Mouse (Mus musculus): Measurements from ENCODE around the gene Rrm1. TPM values are rescaled to one million over a fixed set of nuclear protein-coding genes. Genes with fewer than 3 reads are reported as not detected.

The Rrm1 gene
- polyA plus RNA-seq (2014; fragmentation: Illumina TruSeq; extraction: RNeasy Lipid Tissue Mini Kit (QIAGEN cat#74804); ENCODE audit: low read depth, low replicate concordance) = 12.9 TPM

DNA sequence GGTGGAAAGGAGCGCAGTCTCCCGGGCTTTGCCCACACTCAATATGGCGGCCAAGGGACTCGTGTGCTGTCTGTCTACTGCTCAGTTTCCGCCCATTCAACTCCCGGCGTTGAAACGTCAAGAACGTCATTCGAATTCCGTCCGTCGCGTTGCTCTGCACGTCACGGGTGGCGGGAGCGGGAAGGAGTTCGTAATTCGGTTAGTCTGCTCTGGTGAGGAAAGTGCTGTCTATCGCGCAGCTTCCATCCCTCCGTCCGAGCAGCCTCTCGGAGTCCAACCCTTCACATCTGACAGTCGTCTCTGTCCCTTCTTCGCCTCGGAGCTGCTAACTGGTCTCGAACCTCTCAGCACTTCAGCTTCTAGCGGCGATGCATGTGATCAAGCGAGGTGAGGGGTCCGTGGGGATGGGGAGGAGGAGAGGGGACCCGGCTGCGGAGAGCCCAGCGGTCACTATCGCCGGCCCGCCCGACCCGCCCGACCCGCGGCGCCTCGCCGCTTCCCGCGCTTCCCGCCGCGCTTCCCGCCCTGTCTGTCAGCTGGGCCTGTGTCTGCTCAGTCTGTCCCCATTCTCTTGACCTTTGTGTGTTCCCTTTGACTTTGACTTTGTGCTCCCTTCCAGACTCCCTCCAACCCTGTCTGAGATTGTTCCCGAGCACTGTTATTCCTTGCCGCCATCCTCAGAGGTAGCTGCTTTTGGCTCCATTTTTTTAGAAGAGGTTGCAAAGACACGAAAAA is at the start of gene Rrm1:
Rrm1 (plus strand) TSS at position 39 of the 735 bp plus-strand sequence.

DNA sequence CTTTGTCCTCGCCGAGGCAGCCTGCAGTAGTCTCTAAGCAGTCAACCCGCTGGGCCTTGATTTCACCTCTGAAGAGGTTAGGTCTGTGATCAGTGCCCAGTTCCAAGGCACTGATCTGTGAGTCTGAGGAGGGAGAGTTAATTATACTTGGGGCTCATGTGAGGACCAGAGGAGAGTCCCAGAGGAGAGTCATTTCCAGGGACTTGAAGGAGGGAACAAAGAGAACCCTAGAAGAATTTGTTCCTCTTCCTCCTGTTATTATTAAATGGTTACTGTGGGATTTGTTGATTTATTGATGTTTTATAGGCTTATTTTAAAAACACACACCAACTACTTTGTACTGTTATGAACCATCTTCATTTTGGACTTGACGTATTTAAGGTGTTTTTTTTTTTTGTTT is 40.1 kb downstream of the Rrm1 start, which contains the start of gene Olfr543:
Olfr543 (minus strand) TSS at position 101 of the 400 bp plus-strand sequence.

GRCm38 (mm10) chr7:102488161-102488560 is 46.7 kb downstream of the Rrm1 start, which contains the start of gene Olfr544:
Gene Olfr544 (minus strand): TSS chr7:102488313.

GRCm38 (mm10) chr7:102499473-102499872 is 58.0 kb downstream of the Rrm1 start, which contains the start of gene Olfr545:
Gene Olfr545 (minus strand): TSS chr7:102499573.

Other genes with a start within 250 kb of the Rrm1 start
- gene Nup98, start 231.5 kb upstream of the Rrm1 start, polyA plus RNA-seq (2014; fragmentation: Illumina TruSeq; extraction: RNeasy Lipid Tissue Mini Kit (QIAGEN cat#74804); ENCODE audit: low read depth, low replicate concordance) = 17.3 TPM
- gene Pgap2, start 231.5 kb upstream of the Rrm1 start, polyA plus RNA-seq (2014; fragmentation: Illumina TruSeq; extraction: RNeasy Lipid Tissue Mini Kit (QIAGEN cat#74804); ENCODE audit: low read depth, low replicate concordance) = 72.1 TPM
- 22.6 TPM for gene Rhog, start 185.6 kb upstream of the Rrm1 start, polyA plus RNA-seq (2014; fragmentation: Illumina TruSeq; extraction: RNeasy Lipid Tissue Mini Kit (QIAGEN cat#74804); ENCODE audit: low read depth, low replicate concordance)
- gene Stim1, start 173.9 kb upstream of the Rrm1 start, polyA plus RNA-seq (2014; fragmentation: Illumina TruSeq; extraction: RNeasy Lipid Tissue Mini Kit (QIAGEN cat#74804); ENCODE audit: low read depth, low replicate concordance) = 14.8 TPM
- gene Olfr543, start 40.0 kb downstream of the Rrm1 start, polyA plus RNA-seq (2014; fragmentation: Illumina TruSeq; extraction: RNeasy Lipid Tissue Mini Kit (QIAGEN cat#74804); ENCODE audit: low read depth, low replicate concordance) = not detected
- not detected for gene Olfr544, start 46.6 kb downstream of the Rrm1 start, polyA plus RNA-seq (2014; fragmentation: Illumina TruSeq; extraction: RNeasy Lipid Tissue Mini Kit (QIAGEN cat#74804); ENCODE audit: low read depth, low replicate concordance)
- gene Olfr545, start 57.9 kb downstream of the Rrm1 start, polyA plus RNA-seq (2014; fragmentation: Illumina TruSeq; extraction: RNeasy Lipid Tissue Mini Kit (QIAGEN cat#74804); ENCODE audit: low read depth, low replicate concordance) = not detected
- not detected for gene Olfr547, start 93.1 kb downstream of the Rrm1 start, polyA plus RNA-seq (2014; fragmentation: Illumina TruSeq; extraction: RNeasy Lipid Tissue Mini Kit (QIAGEN cat#74804); ENCODE audit: low read depth, low replicate concordance)
- not detected for gene Olfr548-ps1, start 99.2 kb downstream of the Rrm1 start, polyA plus RNA-seq (2014; fragmentation: Illumina TruSeq; extraction: RNeasy Lipid Tissue Mini Kit (QIAGEN cat#74804); ENCODE audit: low read depth, low replicate concordance)
- gene Olfr549, start 108.2 kb downstream of the Rrm1 start, polyA plus RNA-seq (2014; fragmentation: Illumina TruSeq; extraction: RNeasy Lipid Tissue Mini Kit (QIAGEN cat#74804); ENCODE audit: low read depth, low replicate concordance) = not detected
- gene Trim21, start 123.8 kb downstream of the Rrm1 start, polyA plus RNA-seq (2014; fragmentation: Illumina TruSeq; extraction: RNeasy Lipid Tissue Mini Kit (QIAGEN cat#74804); ENCODE audit: low read depth, low replicate concordance) = 6.7 TPM
- not detected for gene Olfr550, start 129.7 kb downstream of the Rrm1 start, polyA plus RNA-seq (2014; fragmentation: Illumina TruSeq; extraction: RNeasy Lipid Tissue Mini Kit (QIAGEN cat#74804); ENCODE audit: low read depth, low replicate concordance)
- gene Olfr551, start 150.2 kb downstream of the Rrm1 start, polyA plus RNA-seq (2014; fragmentation: Illumina TruSeq; extraction: RNeasy Lipid Tissue Mini Kit (QIAGEN cat#74804); ENCODE audit: low read depth, low replicate concordance) = not detected
- gene Olfr552, start 156.1 kb downstream of the Rrm1 start, polyA plus RNA-seq (2014; fragmentation: Illumina TruSeq; extraction: RNeasy Lipid Tissue Mini Kit (QIAGEN cat#74804); ENCODE audit: low read depth, low replicate concordance) = not detected
- not detected for gene Olfr553, start 176.5 kb downstream of the Rrm1 start, polyA plus RNA-seq (2014; fragmentation: Illumina TruSeq; extraction: RNeasy Lipid Tissue Mini Kit (QIAGEN cat#74804); ENCODE audit: low read depth, low replicate concordance)
- not detected for gene Olfr554, start 196.7 kb downstream of the Rrm1 start, polyA plus RNA-seq (2014; fragmentation: Illumina TruSeq; extraction: RNeasy Lipid Tissue Mini Kit (QIAGEN cat#74804); ENCODE audit: low read depth, low replicate concordance)
- gene Olfr555, start 217.1 kb downstream of the Rrm1 start, polyA plus RNA-seq (2014; fragmentation: Illumina TruSeq; extraction: RNeasy Lipid Tissue Mini Kit (QIAGEN cat#74804); ENCODE audit: low read depth, low replicate concordance) = not detected
- gene Olfr556, start 223.2 kb downstream of the Rrm1 start, polyA plus RNA-seq (2014; fragmentation: Illumina TruSeq; extraction: RNeasy Lipid Tissue Mini Kit (QIAGEN cat#74804); ENCODE audit: low read depth, low replicate concordance) = not detected
- gene Trim68, start 245.6 kb downstream of the Rrm1 start, polyA plus RNA-seq (2014; fragmentation: Illumina TruSeq; extraction: RNeasy Lipid Tissue Mini Kit (QIAGEN cat#74804); ENCODE audit: low read depth, low replicate concordance) = 23.3 TPM